Mouse (Mus musculus) liver, adult 2 months (tissue): ENCODE results near the gene Dcun1d1.

Experiments used
- CTCF ChIP-seq: fragments of 200-500 bp; IDR thresholded peaks from 2 replicates; pipeline ENCODE4 v1.5.1; 2011; ENCODE audit warnings: low read depth, low read length, control low read depth
- POLR2A ChIP-seq: fragments of 200-500 bp; IDR thresholded peaks from 2 replicates; pipeline ENCODE4 v1.6.1; 2011; ENCODE audit warnings: low read length, control low read depth; ENCODE audit not compliant: insufficient read depth; ENCODE audit errors: extremely low read depth

DNA sequence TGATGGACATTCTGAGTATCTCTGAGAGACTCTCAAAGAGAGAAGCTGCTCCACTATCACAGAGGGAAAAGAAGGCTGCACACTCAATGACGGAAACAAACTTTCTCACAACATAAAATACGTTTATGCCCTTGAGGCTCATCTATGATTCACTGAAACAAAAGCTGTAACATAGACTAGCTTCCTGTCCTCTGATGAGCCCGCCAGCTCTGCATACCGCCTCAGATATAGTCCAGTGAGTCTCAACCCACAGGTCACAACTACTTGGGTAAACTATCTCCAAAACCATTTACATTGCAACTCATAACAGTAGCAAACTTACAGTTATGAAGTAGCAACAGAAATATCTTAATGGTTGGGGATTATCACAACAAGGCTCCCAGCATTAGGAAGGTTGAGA is 14.7 kb downstream of the Dcun1d1 start:
- TF ChIP-seq CTCF (no peak), POLR2A (no peak)
